Mouse (Mus musculus) cerebellum, postnatal 10 days (tissue): ENCODE data around the gene Tdg.
"Not testable (repeated sequence)": the region's sequence is repeated elsewhere in the genome, so short reads cannot be mapped to it uniquely, and the experiment has no call there.

Source experiments
- DNase-seq, 2 experiments: peaks; one replicate each; pipeline ENCODE4 v3.0.0; 2021; ENCODE audit warnings: mixed read lengths in 2 of 2

Gene Tdg

GRCm38 (mm10) chr10:82629586-82630255 lies at the start of gene Tdg:
Gene Tdg, plus strand, starts transcription at chr10:82629828.
- DNase-seq, result peak; percentile 94 to 97

- not testable (repeated sequence) for DNase-seq
These were observed 40.0 kb upstream of the Tdg start for GRCm38 (mm10) chr10:82589673-82590072.

GRCm38 (mm10) chr10:82594421-82594820 lies 35.2 kb upstream of the Tdg start:
- DNase-seq, result not testable (repeated sequence)

GRCm38 (mm10) chr10:82622235-82622634 lies 7.4 kb upstream of the Tdg start:
- no peak for DNase-seq

GRCm38 (mm10) chr10:82622671-82623552 lies 6.7 kb upstream of the Tdg start, which contains the start of gene 1190007I07Rik:
Gene 1190007I07Rik, minus strand, starts transcription at chr10:82623228.
- DNase-seq, result peak; percentile 96 to 97

- not testable (repeated sequence) for DNase-seq
These were observed 6.1 kb upstream of the Tdg start for GRCm38 (mm10) chr10:82623553-82623932.

- peak in 1 of 2 experiments; percentile 37 for DNase-seq
These were observed 480 bp upstream of the Tdg start for GRCm38 (mm10) chr10:82629111-82629585.

- peak in 1 of 2 experiments; percentile 16 for DNase-seq
These were observed 869 bp downstream of the Tdg start for GRCm38 (mm10) chr10:82630497-82630896.

GRCm38 (mm10) chr10:82631133-82631532 lies 1.5 kb downstream of the Tdg start:
- DNase-seq, result no peak

- no peak for DNase-seq
These were observed 3.1 kb downstream of the Tdg start for GRCm38 (mm10) chr10:82632496-82633280.

GRCm38 (mm10) chr10:82634348-82634747 lies 4.7 kb downstream of the Tdg start:
- no peak for DNase-seq

- DNase-seq, result no peak
These were observed 6.7 kb downstream of the Tdg start for GRCm38 (mm10) chr10:82636321-82636720.

- DNase-seq, result peak; percentile 36 to 37
These were observed 9.5 kb downstream of the Tdg start for GRCm38 (mm10) chr10:82639032-82639698.

- no peak for DNase-seq
These were observed 11.9 kb downstream of the Tdg start for GRCm38 (mm10) chr10:82641481-82641880.

- DNase-seq, result no peak
These were observed 16.5 kb downstream of the Tdg start for GRCm38 (mm10) chr10:82646083-82646482.

GRCm38 (mm10) chr10:82647205-82647811 lies 17.7 kb downstream of the Tdg start:
- no peak for DNase-seq

- no peak for DNase-seq
These were observed 21.6 kb downstream of the Tdg start for GRCm38 (mm10) chr10:82651221-82651620.

GRCm38 (mm10) chr10:82652625-82653024 lies 23.0 kb downstream of the Tdg start:
- no peak for DNase-seq

GRCm38 (mm10) chr10:82654581-82654980 lies 25.0 kb downstream of the Tdg start:
- DNase-seq, result no peak

GRCm38 (mm10) chr10:82661820-82662219 lies 32.2 kb downstream of the Tdg start:
- DNase-seq, result peak; percentile 34 to 53

- DNase-seq, result peak; percentile 89 to 93
These were observed 32.8 kb downstream of the Tdg start for GRCm38 (mm10) chr10:82662267-82662990.
